Mouse (Mus musculus) liver, embryonic 11.5 days (tissue): ENCODE results near the gene Olfr259. TPM values are rescaled to one million over a fixed set of nuclear protein-coding genes. Genes with fewer than 3 reads are reported as not detected.

Source experiments
- ATAC-seq: fragments of 200-750 bp; cut with Nextera tagmentation; replicated peaks from 2 replicates; pipeline ENCODE4 v1.8.0; 2017; ENCODE audit warnings: moderate number of reproducible peaks, mild to moderate bottlenecking, moderate TSS enrichment, moderate library complexity; ENCODE audit not compliant: low FRiP score
- DNase-seq: peaks from one replicate; pipeline ENCODE4 v3.0.0-alpha.2; 2017; ENCODE audit warnings: low spot score
- H3K27ac ChIP-seq: fragments of 300-500 bp; sonication (generic); 2 replicates; pipeline ENCODE4 v1.5.1; 2014; ENCODE audit warnings: mild to moderate bottlenecking, low read depth, low read length, control low read depth
- H3K27me3 ChIP-seq: fragments of 300-500 bp; sonication (generic); replicated peaks from 2 replicates; pipeline ENCODE4 v1.6.1; 2014; ENCODE audit warnings: low read length, mixed read lengths; ENCODE audit not compliant: control insufficient read depth, insufficient read depth
- H3K36me3 ChIP-seq: fragments of 300-500 bp; sonication (generic); 2 replicates; pipeline ENCODE4 v1.6.1; 2014; ENCODE audit warnings: mild to moderate bottlenecking, low read length, moderate library complexity, mixed read lengths; ENCODE audit not compliant: control insufficient read depth, insufficient read depth
- H3K4me1 ChIP-seq: fragments of 300-500 bp; sonication (generic); replicated peaks from 2 replicates; pipeline ENCODE4 v1.6.1; 2014; ENCODE audit warnings: low read length, mixed read lengths; ENCODE audit not compliant: control insufficient read depth, insufficient read depth
- H3K4me2 ChIP-seq: fragments of 300-500 bp; sonication (generic); 2 replicates; pipeline ENCODE4 v1.6.1; 2014; ENCODE audit warnings: mild to moderate bottlenecking, control low read depth, moderate library complexity
- H3K4me3 ChIP-seq: fragments of 300-500 bp; sonication (generic); 2 replicates; pipeline ENCODE4 v1.5.1; 2014; ENCODE audit warnings: low read depth, low read length, control low read depth
- H3K9ac ChIP-seq: fragments of 300-500 bp; sonication (generic); 2 replicates; pipeline ENCODE4 v1.6.1; 2014; ENCODE audit warnings: low read depth, low read length, control low read depth
- H3K9me3 ChIP-seq: fragments of 300-500 bp; sonication (generic); 2 replicates; pipeline ENCODE4 v1.6.1; 2016; ENCODE audit warnings: low read length, inconsistent platforms, mixed read lengths; ENCODE audit not compliant: control insufficient read depth
- WGBS: fragments of 180-500 bp; shearing (Covaris S2); extraction: QIAGEN DNeasy Blood & Tissue Kit; methylation state at CpG from one replicate; pipeline ENCODE4 v1.1.7; 2014; 5-methylcytosine and 5-hydroxymethylcytosine counted together
- polyA plus RNA-seq: library from polyadenylated mRNA; unstranded; fragments of >200 nt; fragmentation: Nextera tagmentation; extraction: Ambion mirVana; gene quantifications from 2 replicates; pipeline ENCODE4 v1.2.1, GENCODE M21; 2014

Olfr259 gene
- polyA plus RNA-seq, result not detected in 2 replicates

DNA sequence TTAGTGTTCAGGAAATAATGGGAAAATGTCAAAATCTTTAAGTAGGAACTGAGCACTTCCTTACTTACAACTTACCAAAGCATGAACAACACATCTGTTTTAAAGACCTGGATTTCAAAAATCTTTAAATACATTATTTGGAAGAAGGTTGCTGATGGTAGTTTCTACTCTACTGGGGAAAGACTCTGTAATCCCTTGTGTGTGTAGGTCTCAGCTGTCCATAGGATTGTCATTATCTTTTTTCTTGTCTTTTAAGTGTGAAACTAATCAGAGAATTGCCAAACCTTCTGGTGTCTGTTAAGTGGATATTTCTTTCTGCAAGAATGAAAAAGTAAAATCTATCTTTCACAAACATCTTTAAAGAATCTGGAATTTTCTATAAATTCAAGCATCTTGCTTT lies at the start of gene Olfr259:
Gene Olfr259, minus strand, starts transcription at position 101 of the 400 bp plus-strand sequence.
- no peak within 1 kb of the TSS for H3K4me3 ChIP-seq
- no peaks in the 10 kb centered on the region for H3K9me3 ChIP-seq
- H3K4me1 ChIP-seq, result no peaks in the 10 kb centered on the region
- ATAC-seq (no peak), DNase-seq (no peak)
- no peak within 1 kb of the TSS for H3K9ac ChIP-seq
- H3K27me3 ChIP-seq, result no peaks in the 10 kb centered on the region
- H3K36me3 ChIP-seq, result no peaks in the 10 kb centered on the region
- H3K27ac ChIP-seq, result no peak within 1 kb of the TSS
- no peak within 1 kb of the TSS for H3K4me2 ChIP-seq

DNA sequence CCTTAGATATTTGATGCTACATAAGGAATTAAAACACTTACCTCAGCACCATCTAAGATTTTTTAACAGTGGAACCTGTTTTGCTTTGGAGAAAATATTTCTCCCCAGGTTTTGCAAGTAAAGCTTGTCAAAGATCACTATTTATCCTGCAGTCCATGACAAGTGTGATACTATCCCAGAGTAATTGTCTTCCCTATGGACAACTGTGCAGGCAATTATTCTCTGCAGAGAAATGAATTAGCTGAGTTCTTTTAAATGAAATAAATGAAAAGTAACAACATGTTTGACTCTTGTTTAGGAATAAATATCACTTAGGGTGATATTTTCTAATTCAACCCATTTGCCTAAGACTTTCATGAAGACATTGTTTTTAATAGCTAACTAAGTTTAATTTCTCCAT lies 38.2 kb upstream of the Olfr259 start, which contains the start of gene Olfr1111:
Gene Olfr1111, minus strand, starts transcription at position 101 of the 400 bp plus-strand sequence.
- ATAC-seq (no peak), DNase-seq (no peak)
- H3K4me1 ChIP-seq, result no peaks in the 10 kb centered on the region
- H3K27ac ChIP-seq, result no peak within 1 kb of the TSS
- no peaks in the 10 kb centered on the region for H3K27me3 ChIP-seq
- H3K9me3 ChIP-seq, result no peaks in the 10 kb centered on the region
- H3K4me2 ChIP-seq, result no peak within 1 kb of the TSS
- no peak within 1 kb of the TSS for H3K4me3 ChIP-seq
- no peaks in the 10 kb centered on the region for H3K36me3 ChIP-seq
- no peak within 1 kb of the TSS for H3K9ac ChIP-seq

DNA sequence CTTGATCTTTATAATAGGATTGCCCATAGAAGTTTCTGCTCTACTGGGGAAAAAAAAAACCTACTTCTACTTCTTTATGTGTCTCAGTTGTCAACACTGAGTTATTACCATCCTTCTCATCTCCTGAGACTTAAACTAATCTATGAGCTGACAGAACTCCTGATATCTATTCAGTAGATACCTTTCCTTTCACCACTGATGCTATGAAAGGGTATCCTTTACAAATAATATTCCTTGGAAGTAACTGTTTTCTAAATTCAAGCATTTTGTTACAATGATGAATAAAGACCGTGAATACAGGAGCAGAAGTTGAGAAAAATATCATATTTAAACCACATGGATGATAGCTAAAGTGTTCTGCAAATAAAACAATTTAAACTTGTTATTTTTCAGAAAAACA lies 25.8 kb upstream of the Olfr259 start, which contains the start of gene Olfr1110:
Gene Olfr1110, minus strand, starts transcription at position 101 of the 400 bp plus-strand sequence.
- H3K4me3 ChIP-seq, result no peak within 1 kb of the TSS
- 78% methylated on average over 1 of the region's 1 CpGs for WGBS
- ATAC-seq (no peak), DNase-seq (no peak)
- no peak within 1 kb of the TSS for H3K4me2 ChIP-seq
- H3K36me3 ChIP-seq, result no peaks in the 10 kb centered on the region
- H3K9ac ChIP-seq, result no peak within 1 kb of the TSS
- H3K9me3 ChIP-seq, result no peaks in the 10 kb centered on the region
- H3K27ac ChIP-seq, result no peak within 1 kb of the TSS
- no peaks in the 10 kb centered on the region for H3K27me3 ChIP-seq
- no peaks in the 10 kb centered on the region for H3K4me1 ChIP-seq

DNA sequence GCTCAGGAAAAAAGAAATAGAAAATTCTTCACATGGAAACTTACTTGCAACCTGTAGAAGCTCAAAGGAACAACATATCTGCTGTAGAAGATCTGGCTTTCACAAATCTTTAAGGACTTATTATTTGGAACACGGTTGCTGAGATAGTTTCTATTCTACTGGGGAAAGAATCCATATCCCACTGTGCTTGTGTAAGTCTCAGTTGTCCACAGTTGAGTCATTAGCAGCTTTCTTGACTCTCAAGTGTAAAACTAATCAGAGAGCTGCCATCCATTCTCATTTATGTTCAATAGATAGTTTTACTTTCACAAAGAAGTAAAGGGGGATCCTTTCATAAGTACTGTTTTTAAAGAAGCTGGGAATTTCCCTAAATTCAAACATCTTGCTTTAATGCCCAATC lies 18.5 kb downstream of the Olfr259 start, which contains the start of gene Olfr1109:
Gene Olfr1109, minus strand, starts transcription at position 101 of the 400 bp plus-strand sequence.
- Histone ChIP-seq H3K4me1 (no peaks in the 10 kb centered on the region), H3K4me2 (no peak within 1 kb of the TSS), H3K9me3 (no peaks in the 10 kb centered on the region), H3K4me3 (no peak within 1 kb of the TSS), H3K36me3 (no peaks in the 10 kb centered on the region), H3K9ac (no peak within 1 kb of the TSS), H3K27me3 (no peaks in the 10 kb centered on the region), H3K27ac (no peak within 1 kb of the TSS)
- no peak for DNase-seq
- ATAC-seq, result no peak
- 81% methylated on average over 1 of the region's 1 CpGs for WGBS

DNA sequence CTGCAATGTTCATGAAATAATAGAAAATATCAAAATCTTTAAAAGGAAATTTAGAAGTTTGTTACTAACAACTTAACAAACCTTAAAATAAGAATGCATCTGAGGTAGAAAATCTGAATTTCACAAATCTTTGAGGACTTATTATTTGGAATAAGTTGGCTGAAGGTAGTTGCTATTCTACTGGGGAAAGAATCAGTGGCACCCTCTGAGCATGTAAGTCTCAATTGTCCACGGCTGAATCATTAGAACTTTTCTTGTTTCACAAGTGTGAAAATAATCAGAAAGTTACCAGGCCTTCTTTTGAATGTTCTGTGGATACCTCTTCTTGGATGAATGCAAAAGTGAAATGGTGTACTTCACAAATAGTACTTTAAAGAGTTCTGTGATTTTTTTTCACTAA lies 38.6 kb downstream of the Olfr259 start, which contains the start of gene Olfr1107:
Gene Olfr1107, minus strand, starts transcription at position 101 of the 400 bp plus-strand sequence.
- no peak for ATAC-seq
- H3K4me3 ChIP-seq, result no peak within 1 kb of the TSS
- H3K4me2 ChIP-seq, result no peak within 1 kb of the TSS
- no peak within 1 kb of the TSS for H3K27ac ChIP-seq
- no peak for DNase-seq
- 75% methylated on average over 1 of the region's 1 CpGs for WGBS
- no peaks in the 10 kb centered on the region for H3K4me1 ChIP-seq
- no peaks in the 10 kb centered on the region for H3K36me3 ChIP-seq
- no peaks in the 10 kb centered on the region for H3K9me3 ChIP-seq
- no peaks in the 10 kb centered on the region for H3K27me3 ChIP-seq
- H3K9ac ChIP-seq, result no peak within 1 kb of the TSS

Other genes starting within 250 kb of the Olfr259 start
- not detected in 2 replicates for gene Gm13723, start 239.8 kb downstream of the Olfr259 start, polyA plus RNA-seq
- gene Olfr1097, start 222.4 kb downstream of the Olfr259 start, polyA plus RNA-seq, result not detected in 2 replicates
- gene Olfr1098, start 190.0 kb downstream of the Olfr259 start, polyA plus RNA-seq, result not detected in 2 replicates
- not detected in 2 replicates for gene Olfr1099, start 153.9 kb downstream of the Olfr259 start, polyA plus RNA-seq
- gene Olfr1100, start 134.6 kb downstream of the Olfr259 start, polyA plus RNA-seq, result not detected in 2 replicates
- gene Olfr1101, start 123.3 kb downstream of the Olfr259 start, polyA plus RNA-seq, result not detected in 2 replicates
- gene Olfr1102, start 116.2 kb downstream of the Olfr259 start, polyA plus RNA-seq, result not detected in 2 replicates
- not detected in 2 replicates for gene Olfr1104, start 87.5 kb downstream of the Olfr259 start, polyA plus RNA-seq
- not detected in 2 replicates for gene Olfr1105, start 78.0 kb downstream of the Olfr259 start, polyA plus RNA-seq
- not detected in 2 replicates for gene Olfr1106, start 62.3 kb downstream of the Olfr259 start, polyA plus RNA-seq
- gene Olfr1107, start 38.8 kb downstream of the Olfr259 start, polyA plus RNA-seq, result not detected in 2 replicates
- gene Olfr1109, start 18.6 kb downstream of the Olfr259 start, polyA plus RNA-seq, result not detected in 2 replicates
- gene Olfr1110, start 25.7 kb upstream of the Olfr259 start, polyA plus RNA-seq, result not detected in 2 replicates
- not detected in 2 replicates for gene Olfr1111, start 38.1 kb upstream of the Olfr259 start, polyA plus RNA-seq
- gene Olfr1112, start 73.2 kb upstream of the Olfr259 start, polyA plus RNA-seq, result not detected in 2 replicates
- gene Olfr1113, start 94.4 kb upstream of the Olfr259 start, polyA plus RNA-seq, result not detected in 2 replicates
- gene Olfr1115, start 133.4 kb upstream of the Olfr259 start, polyA plus RNA-seq, result not detected in 2 replicates
- not detected in 2 replicates for gene Olfr1116, start 153.0 kb upstream of the Olfr259 start, polyA plus RNA-seq
- gene Olfr1118, start 193.0 kb upstream of the Olfr259 start, polyA plus RNA-seq, result not detected in 2 replicates
- not detected in 2 replicates for gene Olfr1120, start 240.2 kb upstream of the Olfr259 start, polyA plus RNA-seq